Mouse (Mus musculus) myocyte (in vitro differentiated cells): ENCODE data around the gene Crtc3.

ENCODE experiments used
- MAX ChIP-seq: IDR thresholded peaks from one replicate; pipeline ENCODE4 v1.6.1; 2011; ENCODE audit warnings: low read depth, mild to moderate bottlenecking, control low read depth
- MYOG ChIP-seq, 3 experiments: IDR thresholded peaks; one replicate each; pipeline ENCODE4 v1.6.1; 2011; ENCODE audit warnings: control low read depth in 2 of 3, low read depth in 2 of 3, mild to moderate bottlenecking in 2 of 3; ENCODE audit not compliant: insufficient read length in 2 of 3, control insufficient read depth in 1 of 3, insufficient read depth in 1 of 3
- POLR2A ChIP-seq: IDR thresholded peaks from one replicate; pipeline ENCODE4 v1.6.1; 2011; ENCODE audit warnings: low read depth, mild to moderate bottlenecking, control low read depth, moderate library complexity; ENCODE audit not compliant: insufficient read length
- POLR2AphosphoS2 ChIP-seq: IDR thresholded peaks from one replicate; pipeline ENCODE4 v1.6.1; 2011; ENCODE audit warnings: low read depth, control low read depth; ENCODE audit not compliant: insufficient read length
- USF1 ChIP-seq: IDR thresholded peaks from one replicate; pipeline ENCODE4 v1.6.1; 2011; ENCODE audit warnings: low read depth, mild to moderate bottlenecking, control low read depth, moderate library complexity

- TF ChIP-seq POLR2A (no peak), USF1 (no peak), POLR2AphosphoS2 (no peak), MYOG (IDR thresholded peaks at IDR 0.05; ENCODE audit: control insufficient read depth in 1 of 3, insufficient read depth in 1 of 3, insufficient read length in 2 of 3, low read depth in 2 of 3) (no peak), MAX (no peak)
Measured at GRCm38 (mm10) chr7:80607503-80607902, 81.2 kb downstream of the Crtc3 start.
